Mouse (Mus musculus): ENCODE data around the gene Uty. TPM values are rescaled to one million over a fixed set of nuclear protein-coding genes. Genes with fewer than 3 reads are reported as not detected.

The Uty gene
- total RNA-seq (2022), result 10 to 100 TPM in 2 of 4 experiments, not detected in 2; 26.7 to 29.7 TPM

- peak in 1 of 2 experiments; percentile 30 for DNase-seq (ENCODE audit: low spot score in 2 of 2)
Measured at GRCm38 (mm10) chrY:1245426-1245863, at the start of gene Uty. Gene Uty (minus strand): TSS chrY:1245759.

GRCm38 (mm10) chrY:1293708-1294107 is 48.1 kb upstream of the Uty start:
- DNase-seq (ENCODE audit: low spot score in 2 of 2), result no peak

GRCm38 (mm10) chrY:1286171-1286795 is 40.7 kb upstream of the Uty start, which contains the start of gene Ddx3y:
Gene Ddx3y (minus strand): TSS chrY:1286629.
- peak in 1 of 2 experiments; percentile 51 for DNase-seq (ENCODE audit: low spot score in 2 of 2)

GRCm38 (mm10) chrY:1285735-1286134 is 40.2 kb upstream of the Uty start:
- DNase-seq (ENCODE audit: low spot score in 2 of 2), result no peak

- DNase-seq (ENCODE audit: low spot score in 2 of 2), result no peak
Measured at GRCm38 (mm10) chrY:1246117-1246516, 558 bp upstream of the Uty start.

DNA sequence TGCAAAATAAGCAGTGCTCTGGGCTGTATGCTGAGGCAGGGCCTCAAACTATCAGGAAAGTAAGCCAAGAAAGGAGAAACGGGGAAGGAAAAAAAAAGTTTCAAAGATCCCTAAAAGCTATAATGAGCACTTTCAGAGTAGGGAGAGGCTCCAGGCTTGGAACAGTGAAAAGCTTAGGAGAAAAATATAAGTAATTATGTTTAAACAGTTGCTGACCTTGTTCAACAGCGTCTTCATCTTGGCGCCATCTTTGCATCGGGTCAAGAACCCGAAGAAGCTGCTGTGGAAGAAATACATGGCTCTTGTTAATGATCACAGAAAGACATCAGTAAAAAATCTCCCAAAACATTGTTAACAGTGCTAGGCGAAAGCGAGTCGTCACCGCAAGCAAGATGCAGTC is 619 bp downstream of the Uty start:
- DNase-seq (ENCODE audit: low spot score in 2 of 2), result no peak

DNA sequence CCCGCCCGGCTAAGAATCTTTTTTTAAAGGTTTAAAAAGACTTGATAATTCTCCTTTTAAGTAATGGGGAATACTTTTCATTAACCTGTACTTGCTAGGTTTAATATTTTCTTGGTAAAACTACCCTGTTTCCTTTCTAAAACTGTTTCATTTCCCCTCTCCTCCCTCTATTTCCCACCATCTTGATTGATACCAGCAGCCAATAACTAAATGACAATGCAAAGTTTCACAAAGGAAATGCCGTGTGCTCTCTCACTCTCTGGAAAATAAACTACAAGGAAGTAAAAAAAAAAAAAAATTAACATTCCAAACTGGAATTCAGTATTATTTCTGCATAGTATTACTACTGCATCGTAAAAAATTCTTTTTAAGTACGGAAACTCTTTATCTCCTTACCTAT is 1.1 kb downstream of the Uty start:
- DNase-seq (ENCODE audit: low spot score in 2 of 2), result no peak

DNA sequence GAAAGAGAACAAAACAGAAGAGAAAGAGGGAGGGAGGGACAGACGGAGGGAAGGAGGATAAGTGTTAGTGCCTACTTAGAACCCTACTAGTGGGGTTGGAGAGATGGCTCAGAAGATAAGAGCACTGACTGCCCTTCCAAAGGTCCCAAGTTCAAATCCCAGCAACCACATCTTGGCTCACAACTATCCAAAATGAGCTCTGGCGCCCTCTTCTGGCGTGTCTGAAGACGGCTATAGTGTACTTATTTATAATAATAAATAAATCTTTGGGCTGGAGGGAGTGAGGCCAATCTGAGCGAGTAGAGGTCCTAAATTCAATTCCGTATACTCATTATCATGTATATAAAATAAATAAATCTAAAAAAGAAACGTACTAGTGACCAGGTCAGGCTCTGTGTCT is 25.6 kb downstream of the Uty start:
- DNase-seq (ENCODE audit: low spot score in 2 of 2), result no peak

DNA sequence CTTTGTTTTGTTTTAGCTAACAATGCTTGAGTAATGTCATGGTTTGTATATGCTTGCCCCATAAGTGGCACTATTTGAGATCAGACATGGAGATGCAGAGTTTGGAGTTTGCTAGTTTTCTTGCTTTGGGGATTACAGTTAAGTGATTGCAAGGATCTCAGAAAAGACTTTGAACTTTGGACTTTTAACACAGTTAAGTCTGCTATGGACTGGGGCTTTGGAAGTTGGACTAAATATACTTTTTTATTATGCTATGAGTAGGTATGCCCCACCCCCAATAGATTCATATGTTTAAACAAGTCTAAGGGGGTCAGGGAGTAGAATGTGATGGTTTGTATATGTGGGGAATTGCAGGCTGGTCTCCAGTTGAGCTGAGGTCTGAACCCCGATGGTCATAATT is 67.1 kb downstream of the Uty start:
- DNase-seq (ENCODE audit: low spot score in 2 of 2), result no peak

DNA sequence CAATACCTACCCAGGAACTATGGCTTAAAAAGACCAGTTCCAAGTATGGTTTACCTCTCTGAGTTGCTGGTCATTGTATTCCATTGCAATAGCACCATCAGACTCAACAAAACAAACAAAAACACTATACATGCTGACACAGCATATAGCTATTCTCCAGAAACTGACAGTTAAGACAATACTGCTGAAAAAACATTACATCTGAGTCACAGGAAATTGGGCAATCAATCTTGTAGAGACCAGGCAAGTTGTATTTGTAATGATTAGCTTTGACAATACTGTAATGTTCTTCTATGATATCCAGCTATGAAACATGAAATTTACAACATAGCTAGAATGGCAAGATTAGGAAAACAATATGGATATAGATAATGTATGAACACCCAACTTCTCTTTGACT is 82.5 kb downstream of the Uty start:
- no peak for DNase-seq (ENCODE audit: low spot score in 2 of 2)

GRCm38 (mm10) chrY:1116153-1116552 is 129.4 kb downstream of the Uty start:
- no peak for DNase-seq (ENCODE audit: low spot score in 2 of 2)

DNA sequence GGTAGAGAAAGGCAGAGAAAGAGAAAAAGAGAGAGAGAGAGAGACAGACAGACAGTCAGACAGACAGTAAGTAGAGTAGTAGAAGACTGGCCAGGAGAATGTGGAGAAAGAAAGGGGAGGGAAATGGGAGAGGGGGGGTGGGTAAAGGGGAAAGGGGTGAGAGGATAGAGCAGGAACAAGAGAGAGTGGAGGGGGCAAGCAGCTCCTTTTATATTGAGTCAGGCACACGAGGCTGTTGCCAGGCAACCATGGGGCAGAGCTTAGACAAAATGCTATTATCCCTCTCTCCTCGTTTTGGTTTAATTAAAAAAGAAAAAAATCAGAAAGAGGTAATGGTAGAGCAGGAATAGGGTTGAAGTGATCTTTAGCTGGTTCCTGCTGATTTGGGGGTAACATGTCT is 131.5 kb downstream of the Uty start:
- DNase-seq (ENCODE audit: low spot score in 2 of 2), result no peak

Other genes starting within 250 kb of the Uty start
- 10 to 100 TPM in 2 of 4 experiments, not detected in 2; 52.2 to 55.8 TPM for gene Eif2s3y, start 235.2 kb downstream of the Uty start, total RNA-seq (2022)
- 10 to 100 TPM in 2 of 4 experiments, not detected in 2; 48.2 to 49.4 TPM for gene Ddx3y, start 40.9 kb upstream of the Uty start, total RNA-seq (2022)
- gene Usp9y, start 214.0 kb upstream of the Uty start, total RNA-seq (2022), result under 1 TPM in 1 of 4 experiments, not detected in 3; 0.20 TPM